Mouse (Mus musculus): ENCODE results near the gene Zdhhc24. TPM values are rescaled to one million over a fixed set of nuclear protein-coding genes. Genes with fewer than 3 reads are reported as not detected.

Zdhhc24 gene
- total RNA-seq, 4 experiments from 2014 or later, result 1.8 to 3.6 (median 2.6) TPM

DNA sequence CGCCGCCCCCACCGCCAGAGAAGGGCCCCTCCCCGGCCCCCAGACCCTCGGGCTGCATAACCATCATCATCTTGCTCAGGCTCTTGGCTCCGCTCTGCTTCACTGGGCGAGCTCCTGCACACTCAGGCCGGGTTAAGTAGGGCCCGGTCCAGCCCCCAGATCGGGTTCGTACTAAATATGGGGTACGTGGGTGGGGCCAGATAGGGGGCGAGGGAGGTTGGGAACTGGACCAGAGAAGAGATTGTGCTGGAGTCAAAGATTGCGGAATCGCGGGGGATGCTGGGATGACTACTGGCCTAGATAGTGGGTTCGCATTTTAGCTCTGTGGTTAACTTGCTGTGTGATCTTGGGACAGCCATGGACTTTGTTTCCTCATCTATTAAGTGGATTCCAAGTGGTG, 683 bp upstream of the Zdhhc24 start, which contains the start of gene Actn3:
Gene Actn3, minus strand, starts transcription at position 125 of the 400 bp plus-strand sequence.
- peak; percentile 77 to 85 for DNase-seq (ENCODE audit: low spot score in 2 of 2)

DNA sequence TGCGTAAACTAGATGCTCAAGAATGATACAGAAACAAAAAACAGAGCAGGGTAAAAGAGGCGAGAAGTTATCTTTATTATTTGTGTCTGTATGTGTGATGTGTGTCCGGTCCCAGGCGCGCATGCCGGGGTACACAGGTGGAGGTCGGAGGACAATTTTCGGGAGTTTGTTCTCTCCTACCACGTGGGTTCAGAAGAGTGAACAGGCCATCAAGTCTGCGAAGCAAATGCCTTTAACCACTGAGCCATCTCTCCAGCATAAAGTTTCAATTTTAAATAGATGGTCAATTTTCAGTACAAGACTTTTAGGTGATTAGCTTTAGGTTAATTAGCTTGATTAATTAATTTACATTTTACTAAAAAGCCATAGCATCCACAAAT, 846 bp downstream of the Zdhhc24 start:
- no peak for DNase-seq (ENCODE audit: low spot score in 2 of 2)

DNA sequence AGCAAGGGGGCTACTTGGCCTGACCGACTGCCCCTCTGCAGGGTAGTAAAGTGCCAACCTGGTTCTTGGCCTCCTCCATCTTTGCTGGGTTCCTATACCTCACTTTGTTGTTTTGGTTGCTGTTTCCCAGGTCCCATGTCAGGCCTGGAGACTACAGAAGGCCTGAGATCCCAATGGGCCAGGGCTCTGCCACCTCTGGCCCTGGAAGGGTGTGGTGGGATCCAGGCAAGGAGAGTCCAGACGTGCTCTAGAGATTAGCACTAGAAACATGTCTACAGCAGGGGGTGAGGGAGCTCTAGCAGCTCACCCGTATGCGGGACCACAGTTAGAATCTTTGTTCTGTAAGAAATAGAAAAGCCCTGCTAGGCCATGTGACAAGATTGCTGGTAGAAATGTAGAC, 5.5 kb downstream of the Zdhhc24 start:
- no peak for DNase-seq (ENCODE audit: low spot score in 2 of 2)

DNA sequence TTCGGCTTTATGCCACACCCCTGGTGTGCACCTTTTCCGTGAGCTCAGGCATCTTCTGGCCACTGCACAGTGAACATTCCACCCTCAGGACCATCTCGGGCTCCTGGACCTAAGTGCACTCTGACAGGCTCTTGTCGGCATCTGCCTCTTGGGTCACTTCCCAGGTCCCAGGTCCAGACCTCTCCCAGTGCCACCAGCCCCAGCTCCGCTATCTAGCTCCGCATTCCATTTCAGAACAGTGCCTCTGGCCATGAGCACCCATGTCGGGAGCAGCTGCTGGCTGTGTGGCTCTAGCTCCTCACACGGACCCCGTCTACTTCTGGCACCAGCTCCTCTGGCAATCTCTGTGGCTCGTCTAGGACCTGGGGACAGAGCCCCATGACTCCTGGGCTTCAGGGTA, 11.3 kb downstream of the Zdhhc24 start:
- no peak for DNase-seq (ENCODE audit: low spot score in 2 of 2)

DNA sequence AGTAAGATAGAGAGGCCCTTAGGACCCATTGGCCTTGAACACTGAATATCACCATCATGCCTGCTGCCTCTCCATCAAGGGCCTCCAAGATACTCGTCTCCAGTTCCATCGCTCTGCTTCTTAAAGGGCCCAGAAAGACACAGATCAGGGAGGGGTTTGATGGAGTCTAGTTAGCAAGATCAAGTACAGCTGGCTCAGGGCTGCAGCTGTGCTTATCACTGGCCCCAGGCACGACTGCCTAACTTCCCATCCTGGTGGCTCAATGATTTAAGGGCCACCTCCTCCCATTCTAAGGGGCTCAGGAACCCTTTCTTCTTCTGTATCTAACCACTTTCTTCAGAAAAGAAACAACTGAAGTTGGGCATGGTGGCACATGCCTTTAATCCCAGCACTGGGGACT, 13.3 kb downstream of the Zdhhc24 start:
- DNase-seq (ENCODE audit: low spot score in 2 of 2), result no peak

DNA sequence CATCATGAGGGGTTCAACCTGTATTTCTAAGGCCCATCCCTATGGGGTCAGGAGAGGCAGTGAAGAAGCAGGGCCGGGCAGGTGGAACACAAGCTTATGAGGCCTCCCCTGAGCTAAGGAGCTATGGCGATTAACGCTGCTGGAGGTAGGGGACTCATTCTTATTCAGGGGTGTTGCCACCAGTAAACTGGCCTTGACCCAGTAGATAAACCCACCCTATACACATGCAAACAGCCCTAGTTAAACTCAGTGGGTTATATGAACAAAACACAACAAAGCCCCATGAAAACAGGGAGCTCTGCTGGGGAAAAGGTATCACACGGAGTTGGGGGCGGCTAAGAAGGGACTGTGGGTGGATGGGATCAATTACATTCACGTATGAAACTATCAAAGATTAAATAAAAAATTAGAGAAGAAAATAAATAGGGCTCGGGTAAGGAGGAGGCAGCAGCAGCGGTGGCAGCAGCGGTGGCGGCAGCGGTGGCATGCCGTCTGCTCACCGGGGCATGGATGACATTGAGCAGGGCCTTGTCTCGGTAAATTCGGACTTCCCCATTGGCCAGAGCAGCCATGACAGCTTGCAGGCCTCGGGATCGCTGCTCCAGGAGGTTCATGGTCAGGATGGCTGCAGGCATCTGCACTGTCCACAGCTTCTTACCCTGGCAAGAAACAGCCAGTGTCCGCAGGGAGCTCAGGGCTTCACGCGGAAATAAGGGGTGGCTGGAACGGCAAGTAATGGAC, 18.5 kb downstream of the Zdhhc24 start:
- no peak for DNase-seq (ENCODE audit: low spot score in 2 of 2)

DNA sequence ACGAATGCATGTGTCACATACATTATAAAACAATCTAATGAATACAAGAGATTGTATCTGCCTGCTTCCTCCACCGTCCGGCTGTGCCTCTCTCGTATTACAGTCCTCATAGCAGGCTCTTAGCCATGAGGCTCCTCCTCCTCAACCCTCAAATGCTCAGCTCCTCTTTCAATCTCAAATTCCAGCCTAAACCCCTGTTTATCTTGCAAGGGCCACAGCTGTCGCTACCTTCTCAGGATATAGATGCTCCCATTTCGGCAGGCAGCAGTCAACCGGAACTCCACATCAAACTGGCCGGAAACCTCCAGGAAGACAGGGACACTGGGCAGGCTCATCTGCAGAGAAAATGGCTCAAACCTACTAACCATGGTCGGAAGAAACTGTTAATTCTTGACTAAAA, 20.5 kb downstream of the Zdhhc24 start:
- DNase-seq (ENCODE audit: low spot score in 2 of 2), result no peak

DNA sequence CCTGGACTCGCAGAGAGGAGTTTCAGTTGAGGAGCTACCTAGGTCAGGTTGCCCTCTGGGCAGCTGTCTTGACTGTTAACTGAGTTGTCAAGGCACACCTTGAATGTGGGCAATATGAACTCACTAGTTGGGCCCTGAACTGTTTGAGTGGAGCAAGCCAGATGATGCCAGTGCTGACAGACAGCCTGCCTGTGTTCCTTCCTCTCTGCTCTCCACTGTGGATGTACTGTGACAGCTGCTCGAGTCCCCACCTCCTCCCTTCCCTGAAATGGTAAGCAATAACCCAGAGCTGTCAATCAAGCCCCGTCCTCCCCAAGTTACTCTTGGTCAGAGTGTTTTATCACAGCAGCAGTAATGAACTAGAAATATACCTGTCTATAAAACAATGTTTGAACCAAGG, 21.4 kb downstream of the Zdhhc24 start:
- no peak for DNase-seq (ENCODE audit: low spot score in 2 of 2)

DNA sequence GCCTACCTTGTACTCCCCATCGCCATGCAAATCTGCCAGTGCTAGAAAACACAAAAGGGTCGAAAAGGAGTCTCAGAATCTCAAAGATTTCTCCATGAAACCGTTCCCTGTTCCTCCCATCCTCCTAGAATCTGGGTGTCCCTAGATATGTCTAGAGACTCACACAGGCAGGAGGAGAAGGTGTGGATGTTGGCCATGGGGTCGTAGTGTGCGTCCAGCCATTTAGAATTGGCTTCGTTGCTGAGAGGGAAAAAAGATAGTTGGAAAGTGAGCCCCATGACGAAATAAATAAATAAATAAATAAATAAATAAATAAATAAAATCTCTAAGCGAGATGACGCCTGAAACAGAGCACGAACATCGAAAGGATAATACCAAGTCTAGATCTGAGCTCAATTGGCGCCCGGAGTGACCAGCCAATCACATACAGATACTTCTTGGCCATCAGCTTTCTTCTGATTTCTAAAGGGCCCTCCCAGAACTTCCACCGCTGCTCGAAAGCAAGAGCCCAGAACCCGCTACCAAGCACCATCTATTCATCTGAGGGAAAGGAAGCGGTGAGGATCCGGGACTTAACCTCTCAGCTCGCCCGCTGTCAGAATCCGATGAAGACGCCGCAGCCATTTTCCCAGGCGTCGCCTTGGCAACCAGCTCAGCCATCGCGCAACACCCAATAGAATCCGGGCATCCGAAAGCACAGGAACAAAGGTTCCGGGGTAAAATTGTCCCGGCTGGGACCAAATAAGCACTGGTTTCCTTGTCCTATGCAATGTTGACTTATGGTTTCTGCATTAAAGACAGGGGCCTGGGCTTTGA, 27.7 kb downstream of the Zdhhc24 start, which contains the start of gene Bbs1:
Gene Bbs1, minus strand, starts transcription at position 650 of the 816 bp plus-strand sequence.
- peak; percentile 37 to 57 for DNase-seq (ENCODE audit: low spot score in 2 of 2)

DNA sequence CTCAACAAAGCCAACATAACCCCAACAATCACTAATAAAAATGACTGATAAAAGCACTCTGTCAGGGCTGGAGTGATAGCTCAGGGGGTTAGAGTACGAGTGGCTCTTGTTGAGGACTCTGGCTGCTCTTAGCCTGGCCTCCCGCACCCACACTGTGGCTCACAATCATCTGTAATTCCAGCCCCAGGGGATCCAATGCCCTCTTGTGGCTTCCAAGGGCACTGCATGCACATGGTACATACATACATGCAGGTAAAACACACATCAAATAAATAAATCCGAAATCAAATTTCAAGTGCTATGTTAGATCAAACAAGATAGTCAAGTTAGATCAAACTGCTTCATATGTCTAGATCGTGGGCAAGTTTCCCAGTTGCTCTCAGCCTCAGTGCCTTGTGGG, 29.6 kb downstream of the Zdhhc24 start:
- DNase-seq (ENCODE audit: low spot score in 2 of 2), result no peak

DNA sequence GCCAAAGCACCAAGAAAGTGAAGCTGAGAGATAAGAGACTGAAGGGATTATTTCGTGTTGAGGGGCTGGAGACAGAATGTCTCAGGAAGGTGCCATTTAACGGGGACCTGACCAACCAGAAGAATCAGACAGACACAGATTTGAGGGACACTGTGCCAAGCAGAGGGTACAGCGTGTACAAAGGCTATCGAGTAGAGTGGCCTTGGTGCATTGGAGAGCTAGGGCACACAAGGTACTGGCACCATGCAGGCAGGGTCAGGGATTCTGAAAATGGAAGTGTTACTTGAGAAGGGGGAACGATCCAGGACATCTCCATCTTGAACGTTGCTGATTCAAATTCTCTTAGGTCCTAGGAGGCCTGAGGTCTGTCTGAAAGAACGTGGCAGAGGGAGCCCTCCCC, 30.9 kb downstream of the Zdhhc24 start:
- DNase-seq (ENCODE audit: low spot score in 2 of 2), result no peak

DNA sequence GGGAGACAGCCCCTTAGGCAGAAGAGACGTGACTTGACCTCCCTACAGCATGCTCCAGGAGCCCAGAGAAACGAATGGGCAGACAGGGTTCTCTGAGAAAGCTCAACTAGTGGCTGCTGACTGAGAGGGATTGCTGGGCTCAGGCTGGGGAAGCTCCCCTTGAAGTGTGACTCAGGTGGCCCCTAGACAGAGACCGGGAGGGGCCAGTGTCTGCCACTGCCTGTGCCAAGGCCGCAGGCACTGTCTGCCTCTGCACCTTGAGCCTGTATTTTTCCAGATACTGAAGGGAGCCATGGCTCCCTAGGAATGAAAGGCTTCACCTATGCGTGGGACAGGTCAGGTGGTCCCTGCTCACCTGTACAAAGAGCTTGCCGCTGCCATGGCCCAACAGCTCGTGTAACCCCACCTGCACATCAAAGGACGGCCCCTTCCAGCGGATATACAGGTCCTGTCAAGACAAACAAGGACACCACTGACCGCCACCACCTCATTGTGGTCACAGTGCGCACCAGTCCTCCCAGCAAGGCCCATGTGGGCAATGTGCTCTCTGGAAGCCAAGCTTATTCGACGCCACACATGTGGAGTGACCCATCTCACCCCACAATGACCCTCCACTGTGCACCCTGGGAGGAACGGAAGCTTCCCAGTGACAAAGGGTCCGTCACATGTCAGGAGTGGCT, 37.6 kb downstream of the Zdhhc24 start:
- no peak for DNase-seq (ENCODE audit: low spot score in 2 of 2)

DNA sequence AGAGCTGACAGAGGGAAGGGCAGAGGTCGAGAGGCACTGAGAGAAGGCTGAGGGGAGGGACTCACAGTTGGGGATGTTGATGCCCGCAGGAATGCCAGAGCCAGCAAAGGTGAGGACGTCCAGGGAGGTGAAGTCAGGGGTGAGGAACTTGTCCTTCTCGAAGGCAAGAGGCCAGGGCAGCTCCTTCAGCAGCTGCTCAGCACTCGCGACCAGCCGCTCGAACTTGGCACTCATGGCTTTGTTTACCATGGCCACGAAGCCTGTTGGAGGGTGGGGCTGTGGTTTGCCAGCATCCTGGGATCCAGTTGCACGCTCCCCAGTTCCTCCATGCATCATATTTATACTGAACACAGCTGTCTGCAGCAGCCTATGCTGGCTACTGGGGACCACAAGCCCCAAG, 38.4 kb downstream of the Zdhhc24 start:
- no peak for DNase-seq (ENCODE audit: low spot score in 2 of 2)

DNA sequence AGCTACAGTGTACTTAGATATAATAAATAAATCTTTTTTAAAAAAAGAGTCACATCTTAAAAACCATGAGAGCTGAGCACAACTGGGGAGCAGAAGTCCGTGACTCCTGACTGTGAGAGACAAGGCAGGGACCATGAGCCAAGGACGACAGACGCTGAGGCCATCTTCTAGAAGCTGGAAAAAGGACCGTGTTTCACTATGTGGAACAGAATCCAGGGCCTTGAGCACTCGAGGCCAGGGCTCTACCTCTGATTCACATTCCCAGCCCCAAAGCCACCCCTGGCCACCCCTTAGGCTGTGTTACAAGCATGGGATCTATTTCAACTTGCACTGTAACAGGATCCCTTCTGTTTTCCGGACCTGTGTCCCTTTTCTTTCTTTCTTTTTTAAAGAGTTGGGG, 41.2 kb downstream of the Zdhhc24 start:
- no peak for DNase-seq (ENCODE audit: low spot score in 2 of 2)

DNA sequence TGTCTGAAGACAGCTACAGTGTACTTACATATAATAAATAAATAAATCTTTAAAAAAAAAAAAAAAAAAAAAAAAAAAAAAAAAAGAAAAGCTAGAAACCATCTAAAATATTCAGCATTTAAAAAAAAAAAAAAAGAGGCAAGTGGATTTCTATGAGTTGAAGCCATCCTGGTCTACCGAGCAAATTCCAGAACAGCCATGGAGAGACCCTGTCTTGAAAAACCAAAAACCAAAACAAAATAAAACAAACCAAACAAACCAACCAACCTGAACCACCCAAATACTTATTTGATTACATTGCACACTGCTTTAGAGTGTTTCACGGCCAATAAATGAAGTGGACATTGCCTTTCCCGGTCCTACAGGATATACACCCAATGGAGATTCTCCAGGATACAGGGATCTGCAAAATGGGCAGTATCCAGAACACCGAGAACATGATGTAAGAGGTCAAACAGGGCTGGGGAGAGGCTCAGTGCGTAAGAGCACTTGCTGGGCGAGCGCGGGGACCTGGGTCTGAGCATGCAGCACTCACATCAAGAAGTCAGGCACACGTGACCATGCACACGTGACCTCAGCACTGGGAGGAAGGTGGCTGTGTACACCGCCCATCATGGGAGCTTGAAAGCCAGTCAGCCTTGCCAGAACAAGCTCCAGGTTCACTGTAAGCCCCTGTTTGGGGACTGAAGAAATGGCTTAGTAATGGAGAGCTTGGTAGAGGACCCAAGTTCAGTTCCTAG, 46.8 kb downstream of the Zdhhc24 start:
- no peak for DNase-seq (ENCODE audit: low spot score in 2 of 2)

DNA sequence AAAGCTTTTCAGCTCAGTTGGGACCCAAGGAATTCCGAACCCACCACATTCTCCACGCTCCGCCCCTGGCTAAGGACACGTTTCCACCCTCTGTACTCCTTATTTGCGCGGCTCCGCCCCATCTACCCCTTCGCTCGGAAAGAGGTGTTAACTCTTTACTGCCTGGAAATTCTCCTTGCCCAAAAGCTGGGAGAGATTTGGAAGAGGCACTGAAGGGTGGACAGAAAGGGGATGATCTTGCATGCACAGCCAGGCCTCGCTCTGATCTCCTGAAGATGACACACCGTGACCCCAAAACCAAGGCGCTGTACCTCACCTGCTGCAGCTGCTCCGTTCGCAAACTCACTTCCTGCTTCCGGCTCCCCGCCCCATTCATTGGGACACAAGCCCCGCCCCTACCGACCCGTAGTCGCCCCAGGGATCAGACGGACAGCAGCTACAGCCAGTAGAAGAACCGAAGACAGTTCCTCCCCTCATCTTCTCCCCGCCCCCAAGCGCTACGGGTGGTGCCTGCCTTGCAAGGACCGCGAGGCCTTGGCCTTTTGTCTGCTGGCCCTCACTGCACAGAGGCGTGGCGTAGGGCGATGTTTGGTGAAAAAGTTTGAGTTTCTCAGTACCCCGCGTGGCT, 49.5 kb downstream of the Zdhhc24 start, which contains the start of gene Dpp3:
Gene Dpp3, minus strand, starts transcription at position 384 of the 628 bp plus-strand sequence.
- peak; percentile 98 for DNase-seq (ENCODE audit: low spot score in 2 of 2)

DNA sequence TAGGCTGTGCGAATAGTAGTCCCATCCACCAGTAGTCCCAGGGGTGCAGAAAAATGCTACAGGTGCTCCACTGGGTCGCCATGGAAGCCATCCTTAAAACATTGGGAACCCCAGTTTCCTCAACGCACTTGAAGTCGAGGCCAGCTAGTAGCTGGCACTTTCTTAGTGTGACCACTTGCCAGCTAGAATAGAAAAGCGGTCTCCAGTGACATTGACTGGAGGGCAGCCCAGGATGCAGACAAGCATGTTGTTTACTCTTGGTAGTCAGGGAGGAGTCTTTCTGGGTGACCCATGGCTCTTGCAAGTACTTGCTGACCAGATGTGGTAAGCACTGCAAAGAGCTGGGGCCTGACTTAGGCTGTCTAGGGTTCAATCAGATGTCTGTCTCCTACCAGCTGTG, 50.3 kb downstream of the Zdhhc24 start:
- DNase-seq (ENCODE audit: low spot score in 2 of 2), result peak; percentile 49 to 73
